ENCODE assay signal across 25 mouse cellular contexts in the genomic region with DNA sequence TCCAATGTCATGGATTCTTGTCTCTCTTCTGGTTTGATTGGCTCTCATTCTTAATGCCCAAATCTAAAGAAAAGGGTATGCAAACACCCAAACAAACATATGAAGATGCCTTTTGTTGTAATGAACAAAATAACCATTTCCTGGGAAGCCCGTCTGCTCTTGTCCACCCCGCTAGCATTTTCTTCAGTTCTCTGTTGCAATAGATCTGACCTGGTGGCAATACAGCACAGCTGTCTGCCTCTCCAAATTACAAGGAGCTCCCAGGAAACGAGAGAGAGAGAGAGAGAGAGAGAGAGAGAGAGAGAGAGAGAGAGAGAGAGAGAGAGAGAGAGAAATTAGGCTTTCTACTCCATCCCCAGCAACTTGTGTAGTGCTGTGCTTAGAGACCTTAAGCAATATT. TPM values are rescaled to one million over a fixed set of nuclear protein-coding genes. Genes with fewer than 3 reads are reported as not detected.
A peak's percentile ranks its signal among the peaks of the same experiment; 100 is the strongest.
DNase-seq lines count a peak whose midpoint lies in the region; ATAC-seq lines count a peak whose summit lies in the region.
"Had no signal": no experiment of that assay in that cellular context is flagged by ENCODE, and none has a peak within 500 bp of the region (broad histone marks: within the 10 kb centered on the region; RNA-seq: fewer than 3 reads in every experiment).

No protein-coding gene starts in this region.

- no peak overlapping the region for H3K9ac ChIP-seq in forebrain, embryonic 13.5 days
- H3K9ac ChIP-seq in forebrain, embryonic 16.5 days (replicated peaks; ENCODE audit: low read depth, low read length), result no peak overlapping the region
- H3K9ac ChIP-seq in midbrain, embryonic 12.5 days (replicated peaks), result no peak overlapping the region
- no peak overlapping the region for H3K9ac ChIP-seq in midbrain, embryonic 11.5 days (ENCODE audit: low read length)
- no peak overlapping the region for H3K9ac ChIP-seq in hindbrain, embryonic 16.5 days (ENCODE audit: low read depth, low read length)
- no peak overlapping the region for H3K9ac ChIP-seq in neural tube, embryonic 13.5 days
- H3K9ac ChIP-seq: embryonic facial prominence, embryonic 13.5 days; limb, embryonic 13.5 days; liver, embryonic 13.5 days had no signal

- ATAC-seq in forebrain, embryonic 13.5 days, result no peak
- no peak for ATAC-seq in forebrain, embryonic 16.5 days
- no peak for ATAC-seq in midbrain, embryonic 12.5 days (ENCODE audit: low FRiP score, low read depth)
- no peak for ATAC-seq in midbrain, embryonic 11.5 days (ENCODE audit: low FRiP score)
- ATAC-seq in hindbrain, embryonic 16.5 days, result no peak
- ATAC-seq in neural tube, embryonic 13.5 days (ENCODE audit: low read depth), result no peak
- ATAC-seq: activated CD4-positive, CD25-positive, alpha-beta regulatory T cell, adult 4 months; inflammation-experienced regulatory T-cells, adult 6 months had no signal

- no peaks in the 10 kb centered on the region for H3K27me3 ChIP-seq in forebrain, embryonic 13.5 days
- no peaks in the 10 kb centered on the region for H3K27me3 ChIP-seq in forebrain, embryonic 16.5 days (replicated peaks; ENCODE audit: control insufficient read depth, insufficient read depth, low read length)
- H3K27me3 ChIP-seq in midbrain, embryonic 12.5 days, result no peaks in the 10 kb centered on the region
- no peaks in the 10 kb centered on the region for H3K27me3 ChIP-seq in midbrain, embryonic 11.5 days (ENCODE audit: control insufficient read depth, insufficient read depth, low read length)
- H3K27me3 ChIP-seq in hindbrain, embryonic 16.5 days (replicated peaks; ENCODE audit: control insufficient read depth, insufficient read depth, low read length), result no peaks in the 10 kb centered on the region
- H3K27me3 ChIP-seq in neural tube, embryonic 13.5 days, result no peaks in the 10 kb centered on the region
- H3K27me3 ChIP-seq: embryonic facial prominence, embryonic 13.5 days; limb, embryonic 13.5 days; liver, embryonic 13.5 days had no signal

- no peaks in the 10 kb centered on the region for H3K9me3 ChIP-seq in forebrain, embryonic 13.5 days (replicated peaks)
- no peaks in the 10 kb centered on the region for H3K9me3 ChIP-seq in forebrain, embryonic 16.5 days (ENCODE audit: control insufficient read depth, low read length)
- no peaks in the 10 kb centered on the region for H3K9me3 ChIP-seq in midbrain, embryonic 12.5 days
- H3K9me3 ChIP-seq in midbrain, embryonic 11.5 days (ENCODE audit: control insufficient read depth, low read length), result no peaks in the 10 kb centered on the region
- H3K9me3 ChIP-seq in hindbrain, embryonic 16.5 days (ENCODE audit: control insufficient read depth, low read length), result no peaks in the 10 kb centered on the region
- no peaks in the 10 kb centered on the region for H3K9me3 ChIP-seq in neural tube, embryonic 13.5 days
- H3K9me3 ChIP-seq: embryonic facial prominence, embryonic 13.5 days; limb, embryonic 13.5 days; liver, embryonic 13.5 days had no signal

- WGBS in forebrain, embryonic 13.5 days, result 24% methylated on average over 3 of the region's 3 CpGs
- 30% methylated on average over 3 of the region's 3 CpGs for WGBS in forebrain, embryonic 16.5 days
- 32% methylated on average over 3 of the region's 3 CpGs for WGBS in midbrain, embryonic 12.5 days
- WGBS in midbrain, embryonic 11.5 days, result 37% methylated on average over 3 of the region's 3 CpGs
- WGBS in hindbrain, embryonic 16.5 days, result 27% methylated on average over 3 of the region's 3 CpGs
- 24% methylated on average over 3 of the region's 3 CpGs for WGBS in neural tube, embryonic 13.5 days

- no peak overlapping the region for H3K4me3 ChIP-seq in forebrain, embryonic 13.5 days
- H3K4me3 ChIP-seq in forebrain, embryonic 16.5 days (replicated peaks; ENCODE audit: low read length), result no peak overlapping the region
- no peak overlapping the region for H3K4me3 ChIP-seq in midbrain, embryonic 12.5 days
- no peak overlapping the region for H3K4me3 ChIP-seq in midbrain, embryonic 11.5 days (ENCODE audit: low read depth, low read length)
- H3K4me3 ChIP-seq in hindbrain, embryonic 16.5 days (ENCODE audit: low read length), result no peak overlapping the region
- H3K4me3 ChIP-seq in neural tube, embryonic 13.5 days, result no peak overlapping the region
- H3K4me3 ChIP-seq: embryonic facial prominence, embryonic 13.5 days; layer of hippocampus, adult 2 months; limb, embryonic 13.5 days; liver, embryonic 13.5 days had no signal

- no peak overlapping the region for H3K4me2 ChIP-seq in forebrain, embryonic 13.5 days
- H3K4me2 ChIP-seq in forebrain, embryonic 16.5 days (ENCODE audit: low read length), result no peak overlapping the region
- no peak overlapping the region for H3K4me2 ChIP-seq in midbrain, embryonic 12.5 days (replicated peaks)
- H3K4me2 ChIP-seq in midbrain, embryonic 11.5 days, result no peak overlapping the region
- H3K4me2 ChIP-seq in hindbrain, embryonic 16.5 days (ENCODE audit: low read length), result no peak overlapping the region
- no peak overlapping the region for H3K4me2 ChIP-seq in neural tube, embryonic 13.5 days
- H3K4me2 ChIP-seq: embryonic facial prominence, embryonic 13.5 days; heart, embryonic 11.5 days; limb, embryonic 13.5 days; liver, embryonic 13.5 days had no signal

- peaks cover 22% of the 10 kb centered on the region for H3K4me1 ChIP-seq in forebrain, embryonic 13.5 days
- peaks cover 14% of the 10 kb centered on the region for H3K4me1 ChIP-seq in forebrain, embryonic 16.5 days (replicated peaks; ENCODE audit: control insufficient read depth, insufficient read depth, low read length)
- peaks cover 26% of the 10 kb centered on the region for H3K4me1 ChIP-seq in midbrain, embryonic 12.5 days
- H3K4me1 ChIP-seq in midbrain, embryonic 11.5 days (ENCODE audit: control insufficient read depth, insufficient read depth, low read length), result peaks cover 19% of the 10 kb centered on the region
- H3K4me1 ChIP-seq in hindbrain, embryonic 16.5 days (ENCODE audit: control insufficient read depth, insufficient read depth, low read depth, low read length), result peaks cover 19% of the 10 kb centered on the region
- peaks cover 43% of the 10 kb centered on the region for H3K4me1 ChIP-seq in neural tube, embryonic 13.5 days (replicated peaks)
- H3K4me1 ChIP-seq: embryonic facial prominence, embryonic 13.5 days; limb, embryonic 13.5 days; liver, embryonic 13.5 days had no signal

- DNase-seq in midbrain, embryonic 11.5 days (ENCODE audit: low spot score, missing footprints), result no peak
- no peak for DNase-seq in urinary bladder, postnatal 36 days (ENCODE audit: low spot score in 2 of 2)
- no peak for DNase-seq in natural killer cell, adult 2 months (ENCODE audit: low spot score in 2 of 2)
- DNase-seq: adrenal gland, postnatal 25 days; cerebellum, adult 11 months; cerebellum, postnatal 10 days; heart, postnatal 14 days; kidney, adult 2 months; kidney, postnatal 10 days; layer of hippocampus, postnatal 36 days; liver, embryonic 13.5 days; lung, postnatal 4 days had no signal

- 0 out of 2 replicates have a peak overlapping the region, but pooled peaks have one; percentile 63 for H3K27ac ChIP-seq in forebrain, embryonic 13.5 days
- no peak overlapping the region for H3K27ac ChIP-seq in forebrain, embryonic 16.5 days (ENCODE audit: low read length)
- H3K27ac ChIP-seq in midbrain, embryonic 12.5 days (replicated peaks), result peak overlapping the region; percentile 69; the same call in 1 of the 2 replicates
- no peak overlapping the region for H3K27ac ChIP-seq in midbrain, embryonic 11.5 days (ENCODE audit: low read depth, low read length)
- peak overlapping the region; percentile 73 for H3K27ac ChIP-seq in hindbrain, embryonic 16.5 days (ENCODE audit: low read depth, low read length)
- H3K27ac ChIP-seq in neural tube, embryonic 13.5 days (replicated peaks), result peak overlapping the region; percentile 75
- H3K27ac ChIP-seq: embryonic facial prominence, embryonic 13.5 days; layer of hippocampus, adult 2 months; limb, embryonic 13.5 days; liver, embryonic 13.5 days; stomach, postnatal 0 days had no signal

- no peaks in the 10 kb centered on the region for H3K36me3 ChIP-seq in forebrain, embryonic 13.5 days (ENCODE audit: poor library complexity, severe bottlenecking)
- H3K36me3 ChIP-seq in forebrain, embryonic 16.5 days (ENCODE audit: control insufficient read depth, insufficient read depth), result no peaks in the 10 kb centered on the region
- no peaks in the 10 kb centered on the region for H3K36me3 ChIP-seq in midbrain, embryonic 12.5 days
- H3K36me3 ChIP-seq in midbrain, embryonic 11.5 days (ENCODE audit: control insufficient read depth, insufficient read depth, low read length), result no peaks in the 10 kb centered on the region
- H3K36me3 ChIP-seq in hindbrain, embryonic 16.5 days (ENCODE audit: control insufficient read depth, insufficient read depth, low read length), result no peaks in the 10 kb centered on the region
- no peaks in the 10 kb centered on the region for H3K36me3 ChIP-seq in neural tube, embryonic 13.5 days
- H3K36me3 ChIP-seq: embryonic facial prominence, embryonic 13.5 days; G1E; limb, embryonic 13.5 days; liver, embryonic 13.5 days had no signal

RNA-seq across cellular contexts. Expression of gene Rtn1, which starts 42.1 kb away (rescaled TPM):
- polyA plus RNA-seq in forebrain, embryonic 13.5 days (2015; fragmentation: Nextera tagmentation; extraction: Ambion mirVana), result 1,241 and 1,349 TPM in 2 replicates
- 2,125 and 2,513 TPM in 2 replicates for polyA plus RNA-seq in forebrain, embryonic 16.5 days (2015; fragmentation: Nextera tagmentation; extraction: Ambion mirVana)
- 659 and 730 TPM in 2 replicates for polyA plus RNA-seq in midbrain, embryonic 12.5 days (2016; fragmentation: Nextera tagmentation; extraction: Ambion mirVana)
- 332 and 335 TPM in 2 replicates for polyA plus RNA-seq in midbrain, embryonic 11.5 days (2014; fragmentation: Nextera tagmentation; extraction: Ambion mirVana)
- 3,305 and 3,556 TPM in 2 replicates for polyA plus RNA-seq in hindbrain, embryonic 16.5 days (2015; fragmentation: Nextera tagmentation; extraction: Ambion mirVana)
- polyA plus RNA-seq in neural tube, embryonic 13.5 days (2015; fragmentation: Nextera tagmentation; extraction: Ambion mirVana), result 1,998 and 2,137 TPM in 2 replicates
- polyA plus RNA-seq: G1E had no signal

Comparison
In these comparisons a context has a peak if more than half of its experiments do, and no peak if none do; other contexts are left out.
1. H3K27ac ChIP-seq: peak in forebrain, embryonic 13.5 days (single experiment), midbrain, embryonic 12.5 days (single experiment), hindbrain, embryonic 16.5 days (single experiment) and neural tube, embryonic 13.5 days (single experiment); none in forebrain, embryonic 16.5 days (single experiment) and midbrain, embryonic 11.5 days (single experiment).